Mouse (Mus musculus) cerebellum, postnatal 10 days (tissue): ENCODE measurements around the gene Thbs3.
"Not testable (repeated sequence)": the region's sequence is repeated elsewhere in the genome, so short reads cannot be mapped to it uniquely, and the experiment has no call there.

Experiments used
- DNase-seq, 2 experiments: peaks; one replicate each; pipeline ENCODE4 v3.0.0; 2021; ENCODE audit warnings: mixed read lengths in 2 of 2

Thbs3 gene

GRCm38 (mm10) chr3:89195979-89196877 lies 18.8 kb upstream of the Thbs3 start:
- DNase-seq, result peak; percentile 95 to 96

DNA sequence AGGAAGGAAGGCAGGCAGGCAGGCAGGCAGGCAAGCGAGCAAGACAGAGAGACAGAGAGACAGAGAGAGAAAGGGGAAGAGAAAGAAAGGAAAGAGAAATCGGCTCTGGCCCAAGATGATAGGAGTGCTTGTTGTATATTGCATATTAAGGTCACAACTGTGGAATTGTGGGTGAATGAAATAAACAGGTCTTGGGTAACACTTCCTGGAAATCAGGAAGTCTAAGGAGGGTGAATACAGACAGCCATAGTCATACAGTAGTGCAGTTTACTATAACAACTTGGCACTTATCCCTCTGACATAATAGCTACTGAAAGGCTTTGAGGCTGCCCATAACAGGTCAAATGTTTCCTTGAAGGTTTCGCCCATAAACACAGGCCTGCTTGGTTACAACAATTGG lies 15.1 kb upstream of the Thbs3 start:
- DNase-seq, result no peak

- peak; percentile 91 to 94 for DNase-seq
Observed at GRCm38 (mm10) chr3:89202253-89203141, 12.5 kb upstream of the Thbs3 start, which contains the start of gene Gba. Gene Gba, plus strand, starts transcription at chr3:89202928.

DNA sequence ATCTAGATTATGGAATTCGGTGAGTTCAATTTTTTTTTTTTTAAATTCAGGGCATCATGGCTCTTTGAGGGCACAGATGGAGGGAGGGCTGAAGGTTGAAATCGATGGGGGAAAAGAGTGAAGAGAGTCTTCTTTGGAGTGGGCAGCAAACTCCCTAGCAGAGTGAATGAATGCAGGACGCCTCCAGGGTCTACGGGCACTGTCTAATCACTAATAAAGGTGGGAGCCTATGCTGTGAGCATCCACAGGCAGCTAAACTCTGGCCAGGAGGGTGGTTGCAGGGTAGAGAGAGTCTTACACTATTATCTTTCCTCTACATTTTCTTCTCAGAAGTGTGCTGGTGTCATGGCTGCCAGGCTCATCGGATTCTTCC lies 11.9 kb upstream of the Thbs3 start:
- peak in 1 of 2 experiments; percentile 34 for DNase-seq

DNA sequence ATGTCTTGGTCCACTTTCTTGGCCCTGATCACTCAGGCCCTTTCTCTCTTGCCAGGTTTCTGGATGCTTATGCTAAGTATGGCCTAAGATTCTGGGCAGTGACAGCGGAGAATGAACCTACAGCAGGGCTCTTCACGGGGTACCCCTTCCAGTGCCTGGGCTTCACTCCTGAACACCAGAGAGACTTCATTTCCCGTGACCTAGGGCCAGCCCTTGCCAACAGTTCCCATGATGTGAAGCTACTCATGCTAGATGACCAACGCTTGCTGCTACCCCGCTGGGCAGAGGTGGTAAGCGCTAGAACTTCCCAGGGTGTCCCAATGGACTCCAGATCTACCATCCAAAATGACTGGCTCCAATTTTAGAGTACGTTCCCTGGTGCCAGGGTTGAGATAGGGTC lies 8.9 kb upstream of the Thbs3 start:
- DNase-seq, result no peak

DNA sequence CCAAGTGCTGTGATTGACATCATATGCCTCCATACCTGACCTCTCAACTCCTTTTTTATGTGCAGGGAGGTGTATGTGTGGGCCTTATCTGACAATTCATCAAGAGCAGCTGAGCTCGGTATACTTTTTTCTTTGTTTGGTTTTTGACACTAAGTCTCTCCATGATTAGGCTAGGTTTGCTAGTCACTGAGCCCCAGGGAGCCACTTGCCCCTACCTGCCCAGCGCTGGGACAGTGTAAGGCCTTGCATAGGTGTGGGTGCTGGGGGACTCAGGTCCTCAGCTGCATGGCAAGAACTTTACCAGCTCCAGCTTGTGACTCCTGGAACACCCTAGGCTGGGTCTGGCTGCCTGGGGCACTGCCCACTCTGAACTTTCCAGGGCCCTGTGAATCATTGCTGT lies 8.3 kb upstream of the Thbs3 start:
- no peak for DNase-seq

DNA sequence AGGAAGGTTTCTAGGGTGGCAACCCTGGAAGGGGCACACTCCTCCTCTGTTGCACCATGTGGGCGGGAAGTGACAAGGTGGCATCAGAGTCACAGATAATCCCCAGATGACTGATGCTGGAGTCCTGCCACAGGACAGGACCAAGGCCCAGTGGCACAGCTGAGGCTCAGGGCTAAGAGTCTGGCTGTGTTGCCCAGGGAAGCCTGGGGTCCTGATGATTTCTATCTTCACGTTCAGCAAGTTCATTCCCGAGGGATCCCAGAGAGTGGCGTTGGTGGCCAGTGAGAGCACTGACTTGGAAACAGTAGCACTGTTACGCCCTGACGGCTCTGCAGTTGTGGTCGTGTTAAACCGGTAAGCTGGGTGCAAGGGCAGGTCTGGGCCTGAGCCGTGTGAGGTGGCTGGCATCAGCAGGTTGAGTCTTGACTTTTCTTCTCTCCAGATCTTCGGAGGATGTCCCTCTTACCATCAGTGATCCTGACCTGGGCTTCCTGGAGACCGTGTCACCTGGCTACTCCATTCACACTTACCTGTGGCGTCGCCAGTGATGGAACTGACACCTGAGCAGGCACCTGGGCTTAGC lies 6.8 kb upstream of the Thbs3 start:
- no peak for DNase-seq

GRCm38 (mm10) chr3:89208736-89209135 lies 6.2 kb upstream of the Thbs3 start:
- DNase-seq, result no peak

- no peak for DNase-seq
Observed at GRCm38 (mm10) chr3:89209731-89210130, 5.2 kb upstream of the Thbs3 start.

DNA sequence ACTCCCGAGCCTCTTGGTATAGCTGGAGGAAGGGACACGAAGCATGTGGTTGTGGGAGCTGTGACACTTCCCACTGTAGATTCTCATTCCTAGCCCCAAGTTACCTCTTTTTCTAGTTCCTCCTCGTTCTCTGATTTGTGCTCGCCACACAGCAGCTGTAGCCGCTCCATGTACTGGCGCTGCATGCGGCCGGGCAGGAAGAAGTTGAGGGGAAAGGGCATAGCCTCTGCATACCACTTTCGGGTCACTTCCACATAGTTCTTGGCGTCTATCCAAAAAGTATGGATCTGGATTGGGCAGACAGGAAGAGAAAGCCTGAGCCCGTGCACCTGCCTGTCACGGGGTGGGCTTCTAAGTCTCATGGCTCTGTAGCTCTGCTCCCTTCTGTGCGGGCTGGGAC lies 4.8 kb upstream of the Thbs3 start:
- no peak for DNase-seq

DNA sequence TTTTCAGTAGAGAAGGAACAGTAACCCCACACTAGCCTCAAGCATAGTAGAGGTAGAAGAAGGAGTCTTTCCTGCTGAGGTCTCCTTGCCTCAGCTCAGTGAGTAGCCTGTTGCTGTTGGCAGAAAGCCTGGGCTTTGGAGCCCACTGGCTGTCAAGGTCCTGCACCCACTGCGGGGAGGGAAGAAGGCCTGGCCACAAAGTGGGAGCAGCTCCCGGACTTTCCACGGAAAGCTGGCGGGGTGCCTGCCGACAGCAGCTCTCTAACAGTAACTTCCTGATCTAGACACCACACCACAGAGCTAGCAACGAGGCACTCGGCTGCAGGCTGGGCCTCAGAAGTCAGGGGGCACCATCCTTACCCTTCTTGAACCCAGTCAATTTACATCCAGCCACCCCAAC lies 4.2 kb upstream of the Thbs3 start:
- peak in 1 of 2 experiments; percentile 47 for DNase-seq

GRCm38 (mm10) chr3:89213803-89214530 lies 1.0 kb upstream of the Thbs3 start:
- DNase-seq, result peak; percentile 96 to 97

- DNase-seq, result peak; percentile 94 to 95
Observed at GRCm38 (mm10) chr3:89215853-89216252, 873 bp downstream of the Thbs3 start.

DNA sequence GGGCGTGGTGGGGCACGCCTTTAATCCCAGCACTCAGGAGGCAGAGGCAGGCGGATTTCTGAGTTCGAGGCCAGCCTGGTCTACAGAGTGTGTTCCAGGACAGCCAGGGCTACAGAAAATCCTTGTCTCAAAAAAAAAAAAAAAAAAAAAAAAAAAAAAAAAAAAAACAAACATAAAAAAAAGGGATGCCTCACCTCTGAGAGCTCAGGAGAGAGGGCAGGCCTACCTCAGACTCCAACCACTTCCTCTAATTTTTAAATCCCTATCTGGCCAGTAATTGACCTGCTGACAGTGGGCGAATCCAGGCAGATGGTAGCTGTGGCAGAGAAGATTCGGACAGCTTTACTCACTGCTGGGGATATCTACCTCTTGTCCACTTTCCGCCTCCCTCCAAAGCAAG lies 1.4 kb downstream of the Thbs3 start:
- not testable (repeated sequence) for DNase-seq

GRCm38 (mm10) chr3:89218271-89218670 lies 3.3 kb downstream of the Thbs3 start:
- DNase-seq, result no peak

DNA sequence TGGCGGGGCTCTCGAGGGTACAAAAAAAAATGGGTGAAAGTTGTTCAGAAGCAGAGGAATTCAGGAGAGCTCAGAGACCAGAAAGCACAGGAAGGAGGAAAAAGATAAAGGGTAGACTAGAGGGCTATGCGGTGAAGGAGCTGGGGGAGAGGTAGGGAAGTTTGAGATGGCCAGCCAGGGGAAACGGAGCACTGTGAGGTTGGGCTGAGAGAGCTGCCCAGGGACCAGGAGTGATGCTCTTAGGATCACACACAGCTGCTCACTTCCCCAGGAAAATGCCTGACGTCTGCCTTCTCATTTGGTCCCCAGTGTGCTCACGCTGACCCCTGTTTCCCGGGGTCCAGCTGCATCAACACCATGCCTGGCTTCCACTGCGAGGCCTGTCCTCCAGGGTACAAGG lies 4.6 kb downstream of the Thbs3 start:
- DNase-seq, result no peak

DNA sequence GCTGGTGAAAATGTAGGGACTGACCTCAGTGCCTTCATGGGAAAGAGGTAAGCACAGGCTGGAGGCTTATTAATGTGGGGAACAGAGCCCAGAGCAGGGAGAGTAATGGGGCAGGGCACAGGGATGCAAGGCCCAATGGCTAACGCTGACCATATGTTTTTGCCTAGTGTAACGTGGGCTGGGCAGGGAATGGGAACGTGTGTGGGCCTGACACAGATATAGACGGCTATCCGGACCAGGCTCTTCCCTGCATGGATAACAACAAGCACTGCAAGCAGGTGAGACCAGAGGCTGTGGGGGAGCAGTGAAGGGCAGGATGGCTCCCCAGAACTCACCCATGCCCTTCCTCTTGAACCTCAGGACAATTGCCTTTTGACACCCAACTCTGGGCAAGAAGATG lies 6.2 kb downstream of the Thbs3 start:
- no peak for DNase-seq

DNA sequence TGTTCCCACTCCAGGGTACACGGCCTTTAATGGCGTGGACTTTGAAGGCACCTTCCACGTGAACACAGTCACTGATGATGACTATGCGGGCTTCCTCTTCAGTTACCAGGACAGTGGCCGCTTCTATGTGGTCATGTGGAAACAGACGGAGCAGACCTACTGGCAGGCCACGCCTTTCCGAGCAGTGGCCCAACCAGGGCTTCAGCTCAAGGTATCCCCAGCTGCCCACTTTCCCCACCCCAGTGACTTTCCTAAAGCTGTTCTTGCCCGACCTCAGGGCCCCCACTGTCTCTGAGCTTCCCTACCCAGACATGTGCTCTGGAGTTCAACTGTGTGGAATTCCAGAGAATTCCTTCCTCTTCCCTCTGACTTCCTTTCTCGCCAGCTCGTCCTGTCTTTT lies 9.8 kb downstream of the Thbs3 start:
- no peak for DNase-seq

- no peak for DNase-seq
Observed at GRCm38 (mm10) chr3:89225321-89225815, 10.4 kb downstream of the Thbs3 start.

DNA sequence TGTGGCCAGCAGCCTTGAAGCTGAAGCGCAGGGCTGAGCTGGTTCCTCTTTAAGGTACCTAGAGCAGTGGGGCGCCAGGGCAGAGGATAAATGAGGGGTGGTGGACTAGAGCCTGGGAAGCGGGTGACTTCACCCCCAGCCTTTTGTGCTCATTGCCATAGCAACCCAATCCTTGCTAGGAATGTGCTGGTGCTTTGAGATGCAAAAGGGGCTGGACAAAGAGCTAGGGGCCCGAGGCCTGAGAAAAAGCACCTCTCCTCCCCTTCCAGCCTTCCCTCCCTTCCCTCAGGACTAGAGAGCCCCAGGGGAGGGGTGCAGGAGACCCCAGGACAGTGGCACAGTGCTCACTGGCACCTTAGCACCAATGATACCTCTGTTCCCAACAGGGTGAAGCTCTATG lies 10.9 kb downstream of the Thbs3 start:
- DNase-seq, result no peak

DNA sequence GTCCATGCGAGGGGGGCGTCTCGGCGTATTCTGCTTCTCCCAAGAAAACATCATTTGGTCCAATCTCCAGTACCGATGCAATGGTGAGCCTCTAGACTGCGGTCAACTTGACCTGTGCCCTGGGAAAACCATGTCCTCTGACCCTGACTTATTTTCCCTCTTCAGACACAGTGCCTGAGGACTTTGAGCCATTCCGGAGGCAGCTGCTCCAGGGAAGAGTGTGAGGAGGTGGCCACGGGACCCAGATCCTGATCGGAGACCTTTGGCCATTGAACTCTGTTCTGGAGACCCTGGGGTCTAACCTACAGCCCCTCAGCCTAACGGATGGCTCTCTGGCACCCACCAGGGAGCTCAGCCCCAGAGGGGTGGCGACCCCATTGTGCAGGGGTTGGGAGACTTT lies 11.4 kb downstream of the Thbs3 start:
- no peak for DNase-seq

DNA sequence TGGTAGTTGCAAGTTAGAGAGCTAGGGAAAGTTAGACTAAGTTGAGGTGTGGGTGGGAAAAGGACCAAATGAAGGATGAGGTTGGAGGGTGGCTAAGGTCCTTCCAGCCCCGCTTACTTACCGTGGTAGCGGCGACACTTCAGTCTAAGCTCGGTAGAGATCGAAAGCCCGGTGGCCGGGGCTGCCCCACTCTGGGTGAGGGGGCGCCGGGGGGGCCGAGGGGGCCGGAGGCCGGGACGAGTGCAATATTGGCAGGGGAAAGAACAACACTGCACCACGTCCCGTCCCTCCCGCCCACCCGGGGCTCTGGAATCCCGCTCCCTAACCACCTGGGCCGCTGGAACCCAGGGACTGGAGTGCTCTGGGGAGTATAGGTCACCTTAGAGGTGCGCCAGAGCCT lies 11.9 kb downstream of the Thbs3 start, which contains the start of gene Mtx1:
TSS of gene Mtx1 (minus strand) at position 189 of the 400 bp plus-strand sequence.
- no peak for DNase-seq
